Mouse (Mus musculus) brain, adult 2 months (tissue): ENCODE measurements at regions not wholly inside any gene's neighbourhood (a gene's known extent, or its start where the extent isn't known, plus 50 kb on each side); places are given as distances from the start of the nearest gene placed in this dataset.

Experiments used
- DNase-seq: peaks from one replicate; pipeline ENCODE4 v3.0.0; 2011; ENCODE audit warnings: low read depth, low spot score

DNA sequence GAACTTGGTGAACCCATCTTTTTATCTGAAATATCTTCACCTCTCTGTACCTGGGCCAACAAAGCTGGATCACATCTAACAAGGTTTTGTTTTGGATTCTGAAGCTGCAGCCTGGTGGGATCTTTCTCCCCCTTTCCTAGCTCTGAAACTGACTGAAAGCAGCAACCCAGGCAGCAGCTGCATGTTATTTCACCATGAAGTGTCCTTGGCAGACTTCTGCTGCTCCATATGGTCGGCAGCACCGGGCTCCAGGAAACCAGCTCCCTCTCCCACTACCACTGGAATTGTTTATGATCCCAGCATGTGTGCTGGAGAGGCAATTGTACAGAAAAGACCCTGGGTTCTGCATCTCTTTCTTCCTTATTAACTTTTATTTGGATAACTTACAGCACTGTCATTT lies 145.0 kb downstream of the Spata18 start:
- peak; percentile 26 for DNase-seq

DNA sequence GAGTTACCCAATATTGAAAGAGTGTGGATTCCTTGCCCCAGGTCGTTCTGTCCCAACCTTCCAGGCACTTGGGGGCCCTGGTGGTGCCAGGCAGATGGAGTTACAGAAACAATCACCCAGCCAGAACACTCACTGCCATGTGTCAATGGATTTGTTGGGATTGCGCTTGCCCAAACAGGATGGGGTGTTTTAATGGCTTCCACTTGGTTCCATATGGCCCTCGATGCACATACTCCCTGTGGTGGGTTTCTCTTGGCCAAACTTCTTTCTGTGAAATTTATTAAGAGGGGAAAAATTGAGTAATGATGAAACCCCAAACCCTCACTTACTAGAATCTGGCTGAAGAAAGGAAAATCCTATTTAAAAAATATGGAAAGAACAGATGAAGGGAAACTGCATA lies 146.8 kb downstream of the Spata18 start:
- DNase-seq: no peak

DNA sequence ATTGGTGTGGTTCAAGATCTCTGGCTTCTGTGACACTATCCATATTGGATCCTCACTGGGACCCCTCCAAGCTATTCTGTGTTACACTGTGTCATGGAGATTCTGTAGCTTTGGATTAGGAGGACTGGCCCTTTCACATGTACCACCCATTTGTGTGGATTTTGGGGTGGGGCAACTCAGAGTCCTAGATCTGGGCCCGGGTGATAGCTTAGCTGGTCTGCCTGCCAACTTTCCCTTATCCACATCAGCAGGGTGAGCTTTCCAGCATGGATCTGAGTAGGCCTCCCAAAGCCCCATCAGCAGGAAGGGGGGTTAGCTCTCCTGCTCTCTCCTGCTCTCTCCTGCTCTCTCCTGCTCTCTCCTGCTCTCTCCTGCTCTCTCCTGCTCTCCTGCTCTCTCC lies 152.3 kb downstream of the Spata18 start:
- no peak for DNase-seq

DNA sequence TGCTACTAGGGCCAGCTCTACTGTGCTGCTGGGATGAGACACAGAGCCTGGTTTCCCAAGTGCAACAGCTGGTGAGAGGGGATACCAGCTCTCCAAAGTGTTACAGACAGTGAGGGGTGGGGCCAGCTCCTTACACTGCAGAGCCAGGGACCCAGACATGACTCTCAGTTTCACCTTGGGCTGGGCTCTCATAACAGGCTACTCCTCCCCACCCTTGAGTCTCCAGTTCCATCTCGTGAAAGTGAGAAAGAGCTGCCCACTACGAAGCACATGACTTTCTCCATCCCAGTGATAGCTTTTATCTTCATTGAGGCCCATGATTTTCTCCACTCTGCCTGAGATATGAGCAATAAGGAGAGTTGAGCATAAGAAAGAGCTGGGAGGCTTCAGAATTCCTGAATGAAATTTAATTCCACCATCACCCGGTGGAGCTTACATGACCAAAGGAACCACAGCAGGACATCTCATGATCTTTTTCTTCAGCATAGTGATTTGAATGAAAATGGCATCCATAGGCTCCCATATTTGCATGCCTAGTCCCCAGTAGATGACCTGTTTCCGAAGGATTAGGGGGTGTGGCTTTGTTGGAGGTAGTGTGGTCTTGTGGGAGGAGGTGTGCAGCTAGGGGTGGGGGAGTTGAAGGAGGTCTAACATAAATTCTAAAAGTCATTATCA lies 153.5 kb downstream of the Spata18 start:
- no peak for DNase-seq

DNA sequence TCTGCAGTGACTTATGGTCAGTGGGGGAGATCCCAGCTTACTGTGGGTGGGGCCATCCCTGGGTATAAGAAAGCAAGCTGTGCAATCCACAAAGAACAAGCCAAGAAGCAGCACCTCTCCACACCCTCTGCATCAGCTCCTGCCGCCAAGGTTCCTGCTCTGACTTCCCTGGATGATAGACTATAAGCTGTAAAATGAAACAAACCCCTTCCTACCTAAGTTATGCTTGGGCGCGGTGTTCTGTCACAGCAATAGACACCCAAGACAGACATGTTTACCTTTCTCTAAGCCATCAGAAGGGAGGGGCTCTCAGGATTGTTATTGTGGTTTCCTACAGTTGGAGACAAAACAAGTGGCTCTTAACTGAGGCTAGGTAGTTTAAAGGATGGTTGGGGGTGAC lies 159.5 kb downstream of the Spata18 start:
- DNase-seq: no peak

DNA sequence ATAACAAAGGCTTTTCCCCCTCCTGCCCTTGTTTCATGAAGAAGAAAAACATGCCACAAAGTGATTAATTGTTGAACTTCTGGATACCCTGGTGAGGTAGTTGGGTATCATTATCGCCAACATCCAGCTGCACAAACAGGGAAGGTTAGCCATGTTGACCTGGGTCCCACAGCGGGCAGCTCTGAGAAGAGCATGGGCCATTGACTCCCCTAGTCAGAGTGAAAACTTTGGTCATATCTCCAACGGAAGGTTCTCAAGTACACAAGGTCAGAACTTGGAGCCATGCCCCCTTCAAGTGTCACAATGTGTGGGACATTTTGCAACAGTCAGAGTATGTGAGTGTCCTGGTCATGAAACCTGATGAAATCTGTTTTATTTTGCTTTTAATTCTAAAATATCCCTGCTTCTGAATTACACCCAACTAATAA lies 159.9 kb downstream of the Spata18 start:
- no peak for DNase-seq

DNA sequence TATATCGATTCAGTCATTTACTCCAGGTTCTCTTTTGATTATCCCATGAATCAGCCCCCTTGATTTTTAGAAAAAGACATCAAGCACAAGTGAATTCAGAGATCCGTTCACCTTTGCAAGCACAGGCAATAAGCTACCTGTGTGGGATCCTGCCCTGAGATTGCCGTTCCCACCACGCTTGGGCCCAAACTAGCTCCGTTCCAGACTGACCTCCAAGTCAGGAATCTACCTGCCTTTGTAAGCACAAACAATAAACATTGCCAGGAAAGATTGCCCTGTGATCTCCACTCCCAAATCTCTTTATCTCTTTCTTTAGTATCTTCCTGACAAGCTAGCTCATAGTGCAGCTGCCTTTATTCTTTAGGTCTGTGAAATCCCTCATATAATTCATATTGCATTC lies 164.6 kb downstream of the Spata18 start:
- DNase-seq: no peak

DNA sequence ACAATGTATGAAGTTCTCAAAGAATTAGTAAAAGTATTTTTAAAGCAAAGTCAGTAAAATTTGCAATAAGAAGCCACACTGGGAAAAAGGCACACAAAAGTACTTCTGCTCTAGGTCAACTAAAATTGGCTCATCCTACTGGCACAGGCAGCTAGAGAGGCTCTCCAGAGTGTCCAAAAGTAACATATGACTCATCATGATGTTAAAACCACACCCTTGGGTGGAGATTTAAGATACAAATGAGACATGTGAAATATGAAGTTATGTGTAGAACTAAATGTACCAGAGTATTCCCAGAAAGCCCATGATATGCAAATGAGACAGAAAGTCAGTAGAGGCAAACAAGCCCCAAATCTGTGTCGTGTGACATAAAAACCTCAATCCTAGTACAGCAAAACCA lies 166.0 kb downstream of the Spata18 start:
- peak; percentile 16 for DNase-seq

DNA sequence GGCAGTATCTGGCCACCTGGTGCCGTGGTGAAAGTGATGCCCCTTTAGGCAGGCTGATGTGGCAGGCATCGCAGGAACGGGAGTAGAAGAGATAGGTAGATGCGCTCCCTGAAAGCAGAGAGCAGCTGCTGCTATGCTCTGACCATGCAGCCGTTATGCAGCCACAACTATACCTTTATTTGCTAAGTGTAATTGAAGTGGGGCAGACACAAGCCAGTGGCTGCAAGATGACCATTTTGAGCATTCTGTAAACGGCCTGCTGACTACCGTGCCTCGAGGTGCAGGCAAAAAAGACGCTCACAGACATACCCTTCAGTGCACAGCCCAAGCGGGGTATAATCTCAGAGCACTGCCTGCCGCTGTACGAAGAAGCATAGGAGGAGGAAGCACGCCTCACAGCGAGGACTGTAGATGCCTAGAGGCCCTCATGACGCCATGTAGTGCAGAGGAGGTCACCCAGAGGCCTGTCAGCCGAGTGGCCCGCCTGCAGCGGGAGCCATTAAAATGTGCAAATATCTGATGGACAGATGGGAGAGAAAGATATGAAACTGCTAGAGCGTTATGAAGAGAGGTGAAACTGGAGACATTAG lies 170.9 kb downstream of the Spata18 start:
- no peak for DNase-seq

DNA sequence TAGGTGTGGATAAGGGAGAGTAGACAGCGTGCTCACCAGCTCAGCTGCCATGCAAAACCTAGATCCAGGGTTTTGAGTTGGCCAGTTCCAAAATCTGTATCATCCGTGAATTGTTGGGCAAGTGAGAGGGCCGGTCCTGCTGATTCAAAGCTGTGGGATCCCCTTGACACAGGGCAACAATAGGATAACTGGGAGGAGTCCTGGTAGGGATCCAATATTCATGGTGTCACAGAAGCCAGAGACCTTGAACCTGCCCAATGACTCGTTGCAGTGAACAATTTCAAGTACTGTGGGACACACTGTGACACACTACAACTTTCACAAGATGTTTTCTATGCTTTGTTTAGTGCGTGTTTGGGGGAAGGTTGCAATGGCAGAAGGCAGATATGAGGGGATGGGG lies 172.2 kb downstream of the Spata18 start:
- DNase-seq: no peak

DNA sequence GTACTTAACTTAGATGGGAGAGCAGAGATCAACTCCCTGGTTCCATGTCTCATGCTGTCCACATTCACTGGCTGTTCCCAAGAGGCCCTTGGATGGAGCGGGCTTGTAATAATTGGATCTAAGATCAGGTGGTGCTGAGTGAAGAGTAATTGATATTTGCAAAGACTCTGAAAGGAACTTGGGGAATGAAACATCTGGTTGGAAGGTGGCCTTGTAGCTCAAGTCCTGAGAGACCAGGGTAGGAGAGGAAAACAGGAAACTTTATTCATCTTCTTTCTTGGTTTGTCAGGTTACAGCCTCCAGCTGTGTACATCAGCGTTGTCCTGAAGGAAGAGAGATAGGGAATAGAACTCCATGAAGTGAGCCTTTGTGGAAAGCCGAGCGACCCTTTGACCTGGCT lies 175.8 kb downstream of the Spata18 start:
- DNase-seq: no peak

DNA sequence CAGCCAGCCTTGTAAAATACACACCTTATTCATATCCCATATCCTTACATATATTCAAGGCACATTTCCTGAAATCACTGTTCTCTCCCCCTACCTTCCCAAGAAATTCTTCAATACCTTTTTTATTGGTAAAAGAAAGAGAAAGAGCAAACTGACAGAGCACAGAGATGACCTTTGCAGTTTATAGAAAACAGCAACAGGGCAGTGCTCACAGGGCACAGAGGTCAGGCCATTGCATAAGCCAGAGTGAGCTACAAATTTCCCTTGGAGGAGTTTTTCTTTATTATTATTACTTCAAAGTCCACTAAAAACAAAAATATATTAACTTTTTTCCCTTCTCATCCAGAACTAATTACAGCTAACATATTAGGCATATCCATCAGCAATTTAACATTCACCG lies 182.5 kb downstream of the Spata18 start:
- no peak for DNase-seq

DNA sequence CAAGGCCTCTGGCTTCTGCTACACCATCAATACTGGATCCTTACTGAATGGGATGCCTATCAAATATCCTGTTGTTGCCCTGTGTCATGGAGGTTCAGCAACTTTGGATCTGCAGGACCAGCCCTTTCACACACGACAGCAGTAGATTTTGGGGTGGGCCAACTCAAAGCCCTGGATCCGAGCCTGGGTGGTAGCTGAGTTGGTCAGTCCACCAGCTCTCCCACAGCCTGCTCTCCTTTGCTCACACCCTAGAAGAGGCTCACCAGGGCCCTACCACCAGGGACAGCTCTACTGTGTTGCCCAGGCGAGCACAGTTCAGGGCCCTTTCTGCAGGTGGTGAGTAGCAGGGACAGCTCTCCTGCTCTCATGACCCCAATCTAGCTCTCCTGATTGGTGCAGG lies 192.6 kb downstream of the Spata18 start:
- DNase-seq: no peak

DNA sequence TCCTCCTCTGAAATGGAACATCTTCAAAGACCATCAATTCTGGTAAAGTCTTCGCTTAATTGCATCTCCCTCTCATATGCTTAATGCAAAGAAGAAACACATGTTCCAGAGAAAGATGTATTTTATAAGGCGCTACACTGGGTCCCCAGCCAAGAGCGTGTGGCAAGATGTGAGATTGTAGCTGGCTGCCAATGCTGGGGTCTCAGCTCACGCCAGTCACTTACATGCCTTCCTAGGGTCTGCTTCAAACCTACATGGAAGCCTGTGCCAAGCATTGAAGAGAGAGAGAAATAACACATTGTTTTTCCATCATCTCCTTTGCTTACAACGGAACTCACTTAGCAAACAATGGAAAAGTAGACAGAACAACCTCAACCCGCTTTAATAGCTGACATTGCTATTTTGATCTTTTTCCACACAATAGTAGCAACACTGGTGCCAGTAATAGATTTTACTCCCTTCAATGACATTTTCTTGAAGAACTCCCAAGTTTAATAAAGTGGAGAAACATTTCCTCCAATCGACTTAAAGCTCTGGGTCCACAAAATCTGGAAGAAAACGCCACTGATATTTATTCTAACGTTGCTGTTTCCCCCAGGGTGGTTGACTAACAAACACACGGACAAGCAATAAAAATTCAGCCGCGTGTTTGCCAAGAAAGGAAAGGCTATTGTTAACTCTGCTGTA lies 195.1 kb downstream of the Spata18 start:
- no peak for DNase-seq

DNA sequence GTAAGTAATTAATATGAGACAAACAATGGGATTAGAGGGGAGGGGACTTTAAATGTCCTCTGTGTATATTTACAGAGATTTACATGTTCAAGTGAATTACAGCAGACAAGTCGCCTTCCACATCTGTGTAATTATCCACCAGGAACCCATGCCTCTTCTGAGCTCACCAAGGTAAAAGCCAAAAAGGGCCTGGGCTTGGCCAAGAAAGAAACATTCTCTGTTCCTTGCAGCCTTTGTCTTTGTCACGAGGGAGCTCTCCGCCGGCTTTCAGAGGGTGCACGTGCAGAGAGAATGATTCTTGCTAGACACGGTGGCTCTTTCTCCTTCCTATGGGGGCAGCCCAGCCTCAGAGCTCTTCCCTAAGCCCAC lies 195.6 kb downstream of the Spata18 start:
- no peak for DNase-seq

DNA sequence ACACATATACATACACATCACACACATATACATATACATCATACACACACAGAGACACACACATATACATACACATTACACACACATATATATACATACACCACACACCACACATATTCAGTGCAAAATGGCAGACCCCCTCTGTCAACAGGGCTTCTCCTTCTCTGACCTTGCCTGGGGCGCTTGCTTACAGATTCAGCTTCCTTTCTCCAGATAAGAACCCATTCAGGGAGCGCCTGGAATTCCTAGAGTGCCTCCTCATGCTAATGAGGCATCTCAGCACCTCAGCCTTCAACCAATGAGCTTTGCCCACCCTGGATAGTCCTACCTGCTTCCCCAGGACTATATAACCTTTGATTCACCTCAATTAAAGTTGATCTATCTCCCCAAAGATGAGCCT lies 200.3 kb downstream of the Spata18 start:
- DNase-seq: no peak

DNA sequence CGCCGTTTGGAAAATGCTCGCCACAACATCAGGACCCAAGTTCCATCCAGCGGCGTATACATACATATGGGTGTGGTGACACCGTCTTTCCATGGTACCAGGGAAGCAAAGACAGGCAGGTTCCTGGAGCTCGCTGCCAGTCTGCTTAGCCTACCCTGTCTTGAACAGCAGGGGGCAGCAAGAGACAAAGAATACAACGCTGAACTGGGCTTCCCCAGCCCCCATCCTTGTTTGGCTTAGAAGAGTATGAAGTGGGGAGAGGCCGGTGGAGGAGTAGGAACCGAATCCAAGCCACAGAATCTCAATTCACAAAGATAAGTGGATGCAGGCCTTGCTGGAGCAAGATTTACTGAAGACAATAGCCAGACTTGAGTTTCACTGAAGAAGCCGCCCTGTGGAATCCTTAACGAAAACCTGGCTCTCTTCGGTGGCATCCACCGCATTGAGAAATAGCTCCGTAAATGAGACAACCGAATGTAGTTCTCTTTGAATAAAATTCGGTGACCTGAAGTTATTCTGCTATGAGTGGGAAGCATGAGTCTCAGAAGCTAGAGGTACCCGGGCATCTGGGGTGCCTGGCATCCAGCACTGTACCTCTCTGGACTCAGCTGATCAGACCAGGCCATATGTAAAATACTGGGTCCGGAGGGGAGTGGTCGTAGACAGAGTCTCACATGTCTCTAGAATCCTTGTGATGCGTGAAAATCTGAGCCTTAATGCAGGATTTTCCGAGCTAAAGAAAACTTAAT lies 203.0 kb downstream of the Spata18 start:
- peak; percentile 96 for DNase-seq

DNA sequence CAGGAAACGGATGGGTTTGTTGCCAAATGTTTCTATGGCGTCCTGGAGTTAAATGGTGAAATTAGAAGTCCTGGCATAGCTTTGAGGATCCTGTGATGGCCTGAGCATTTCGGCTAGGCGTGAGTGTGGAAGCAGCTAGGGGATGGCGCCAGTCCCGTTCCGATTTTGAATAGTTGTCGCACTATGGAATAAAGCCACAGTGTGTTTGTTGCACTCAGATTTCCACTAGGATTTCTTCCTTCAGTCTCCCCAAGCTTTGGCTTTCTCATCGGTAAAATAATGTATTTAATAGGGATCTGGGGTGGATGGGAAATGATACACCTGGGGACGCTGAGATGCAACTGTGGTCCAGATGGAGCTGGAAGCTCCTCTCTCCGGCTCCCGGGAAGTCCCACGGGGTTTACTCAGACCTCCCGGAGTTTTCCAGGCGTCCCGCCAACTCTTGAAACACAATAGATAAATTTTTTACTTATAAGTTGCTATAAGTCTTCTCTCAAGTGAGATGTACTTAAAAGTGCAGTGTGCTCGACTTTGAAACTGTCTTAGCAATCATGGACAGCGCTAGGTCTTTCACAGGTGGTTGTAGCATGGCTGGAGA lies 203.7 kb downstream of the Spata18 start:
- DNase-seq: peak; percentile 12

DNA sequence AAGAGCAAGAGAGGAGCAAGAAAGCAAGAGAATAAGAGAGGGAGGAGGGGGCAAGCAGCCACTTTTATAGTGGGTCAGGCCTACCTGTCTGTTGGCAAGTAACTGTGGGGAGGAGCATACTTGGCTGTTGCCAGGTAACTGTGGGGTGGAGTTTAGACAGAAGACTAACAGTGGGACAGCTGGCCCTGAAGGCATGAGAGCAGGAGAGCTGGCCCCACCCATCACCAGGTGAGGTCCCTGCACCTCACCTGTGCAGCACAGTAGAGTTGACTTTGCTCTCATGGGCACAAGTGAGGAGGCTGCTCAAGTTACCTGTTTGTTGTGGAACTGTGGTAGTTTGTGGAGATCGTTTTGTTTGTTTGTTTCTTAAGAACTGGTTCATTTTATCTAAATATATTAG lies 208.1 kb downstream of the Spata18 start:
- DNase-seq: no peak

DNA sequence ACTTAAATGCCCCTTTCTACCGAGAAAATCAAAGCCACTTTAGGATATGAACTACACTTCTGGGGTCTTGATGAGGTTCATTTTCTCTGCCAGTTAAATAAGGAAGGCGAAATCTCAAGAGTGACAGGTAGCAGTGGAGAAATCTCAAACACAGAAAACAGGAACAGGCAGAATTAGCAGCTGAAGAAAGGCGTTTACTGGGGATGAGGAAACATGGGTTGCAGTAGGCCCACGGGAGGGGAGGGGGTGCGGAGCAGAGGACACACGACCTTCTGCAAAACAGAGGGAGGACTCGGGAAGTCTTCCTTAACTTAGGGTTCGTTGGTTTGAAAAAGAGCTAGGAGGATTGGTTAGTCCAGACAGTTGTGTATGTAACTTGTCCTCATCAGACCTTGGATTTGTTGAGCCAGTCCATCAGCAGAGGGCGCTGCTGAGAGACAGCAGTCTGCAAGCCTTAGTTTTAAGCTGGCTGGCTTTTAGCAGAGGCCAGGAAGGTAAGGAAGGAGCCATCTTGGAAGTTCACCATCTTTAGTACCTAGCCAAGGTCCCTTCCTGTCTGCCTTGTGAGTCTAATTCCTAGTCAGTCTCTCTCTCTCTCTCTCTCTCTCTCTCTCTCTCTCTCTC lies 204.0 kb downstream of the Usp46 start:
- peak; percentile 81 for DNase-seq

DNA sequence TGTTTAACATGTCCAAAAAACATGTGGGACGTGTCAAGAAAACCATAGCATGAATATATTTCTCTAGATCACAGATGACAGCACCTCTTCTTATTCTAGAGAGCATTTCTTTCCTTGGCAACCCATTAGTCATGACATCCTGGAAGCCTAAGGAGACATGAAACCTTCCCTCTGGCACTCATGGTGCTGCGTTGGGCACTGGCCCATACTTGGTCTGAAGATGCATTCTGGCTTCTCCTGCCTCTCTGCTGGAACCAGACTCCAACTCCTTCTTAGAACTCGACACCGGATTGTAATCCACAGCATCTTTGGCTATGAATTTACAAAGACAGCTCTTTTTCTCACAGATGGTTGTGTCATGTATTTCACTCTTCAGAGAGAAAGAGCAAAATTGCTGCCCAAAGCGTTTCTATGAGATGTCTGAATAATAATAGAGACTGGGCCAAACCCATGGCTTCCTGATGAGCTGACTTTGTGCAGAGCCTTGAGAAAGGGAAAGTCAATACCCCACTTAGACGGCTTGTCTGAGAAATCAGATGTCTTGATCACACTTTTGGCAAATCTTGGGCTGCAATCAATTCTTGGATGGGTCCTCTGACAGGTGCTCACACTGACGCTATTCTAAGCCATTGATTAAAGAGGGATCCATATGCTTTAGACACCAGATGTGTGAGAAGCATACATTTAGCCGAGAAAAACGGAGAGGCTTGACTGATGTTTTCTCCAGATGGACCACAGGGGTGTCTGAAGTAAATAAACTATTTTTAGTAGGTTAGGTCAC lies 195.4 kb downstream of the Usp46 start:
- DNase-seq: peak; percentile 48
